Mouse (Mus musculus) forebrain, embryonic 12.5 days (tissue): ENCODE data around the gene Iars. TPM values are rescaled to one million over a fixed set of nuclear protein-coding genes. Genes with fewer than 3 reads are reported as not detected.
"Not testable (repeated sequence)": the region's sequence is repeated elsewhere in the genome, so short reads cannot be mapped to it uniquely, and the experiment has no call there.

Experiments
- ATAC-seq: fragments of 200-750 bp; cut with Nextera tagmentation; 2 replicates; pipeline ENCODE4 v1.8.0; 2017; ENCODE audit warnings: moderate TSS enrichment; ENCODE audit not compliant: low FRiP score
- H3K27ac ChIP-seq: fragments of 300-500 bp; sonication (generic); 2 replicates; pipeline ENCODE4 v1.5.1; 2016; ENCODE audit warnings: mild to moderate bottlenecking
- H3K27me3 ChIP-seq: fragments of 300-500 bp; sonication (generic); 2 replicates; pipeline ENCODE4 v1.6.1; 2016; ENCODE audit warnings: mild to moderate bottlenecking
- H3K36me3 ChIP-seq: fragments of 300-500 bp; sonication (generic); replicated peaks from 2 replicates; pipeline ENCODE4 v1.6.1; 2016; ENCODE audit warnings: mild to moderate bottlenecking
- H3K4me1 ChIP-seq: fragments of 300-500 bp; sonication (generic); 2 replicates; pipeline ENCODE4 v1.6.1; 2016
- H3K4me2 ChIP-seq: fragments of 300-500 bp; sonication (generic); 2 replicates; pipeline ENCODE4 v1.6.1; 2016; ENCODE audit warnings: mild to moderate bottlenecking, moderate library complexity
- H3K4me3 ChIP-seq: fragments of 300-500 bp; sonication (generic); replicated peaks from 2 replicates; pipeline ENCODE4 v1.5.1; 2016; ENCODE audit warnings: mild to moderate bottlenecking
- H3K9ac ChIP-seq: fragments of 300-500 bp; sonication (generic); 2 replicates; pipeline ENCODE4 v1.6.1; 2016; ENCODE audit warnings: mild to moderate bottlenecking
- H3K9me3 ChIP-seq: fragments of 300-500 bp; sonication (generic); 2 replicates; pipeline ENCODE4 v1.6.1; 2016
- WGBS: fragments of 180-500 bp; shearing (Covaris S2); methylation state at CpG from one replicate; pipeline ENCODE4 v1.1.7; 2016; 5-methylcytosine and 5-hydroxymethylcytosine counted together
- polyA plus RNA-seq: library from polyadenylated mRNA; unstranded; fragments of >200 nt; fragmentation: Nextera tagmentation; extraction: Ambion mirVana; gene quantifications from 2 replicates; pipeline ENCODE4 v1.2.1, GENCODE M21; 2016

The Iars gene
- polyA plus RNA-seq, 1 experiment from 2014 or later: 96.2 TPM

DNA sequence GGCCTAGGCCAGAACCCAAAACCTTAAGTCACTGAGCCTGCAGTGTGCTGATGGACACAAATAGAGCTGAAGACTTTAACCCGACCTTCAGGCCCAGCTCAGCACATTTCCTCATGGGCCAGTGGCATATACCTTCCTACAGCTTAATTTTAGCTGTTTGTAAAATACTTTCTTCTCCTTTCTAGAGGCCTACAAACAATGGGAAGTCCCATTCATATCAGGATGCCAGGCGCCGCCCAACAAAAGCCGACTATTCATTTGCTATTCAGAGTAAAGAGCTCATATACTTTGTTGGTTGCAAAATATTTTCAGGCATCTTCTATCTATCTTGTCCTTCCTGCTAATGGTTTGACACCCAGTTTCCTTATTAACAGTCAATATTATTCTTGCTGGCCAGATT is 76.1 kb downstream of the Iars start:
- WGBS: 84% methylated on average over 4 of the region's 4 CpGs
- H3K4me3 ChIP-seq: no peak overlapping the region
- H3K9me3 ChIP-seq: no peaks in the 10 kb centered on the region
- no peak overlapping the region for H3K4me2 ChIP-seq
- H3K27ac ChIP-seq: no peak overlapping the region
- no peaks in the 10 kb centered on the region for H3K27me3 ChIP-seq
- H3K36me3 ChIP-seq: no peaks in the 10 kb centered on the region
- no peak for ATAC-seq
- H3K4me1 ChIP-seq: no peaks in the 10 kb centered on the region
- H3K9ac ChIP-seq: no peak overlapping the region

DNA sequence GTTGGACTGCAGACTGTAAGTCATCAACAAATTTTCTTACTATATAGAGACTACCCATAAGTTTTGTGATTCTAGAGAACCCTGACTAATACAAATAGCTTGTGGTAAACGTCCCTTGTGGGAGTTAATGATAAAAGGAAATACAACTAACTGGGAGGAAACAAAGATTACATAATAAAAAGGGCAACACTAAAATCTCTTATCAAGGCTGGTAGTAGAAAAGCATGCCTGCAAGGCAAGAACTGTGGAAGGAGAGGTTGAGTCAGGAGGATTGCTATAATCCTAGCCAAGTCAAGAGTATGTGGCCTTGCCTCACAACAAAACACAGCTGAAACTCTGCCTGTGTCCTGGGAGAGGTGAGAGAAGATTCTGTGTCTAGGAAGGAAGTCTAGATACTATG is 78.8 kb downstream of the Iars start:
- Histone ChIP-seq H3K9me3 (no peaks in the 10 kb centered on the region), H3K9ac (no peak overlapping the region), H3K27me3 (no peaks in the 10 kb centered on the region), H3K36me3 (no peaks in the 10 kb centered on the region), H3K4me2 (no peak overlapping the region), H3K27ac (no peak overlapping the region), H3K4me3 (no peak overlapping the region), H3K4me1 (no peaks in the 10 kb centered on the region)
- ATAC-seq: no peak
- WGBS: 55% methylated on average over 1 of the region's 1 CpGs

DNA sequence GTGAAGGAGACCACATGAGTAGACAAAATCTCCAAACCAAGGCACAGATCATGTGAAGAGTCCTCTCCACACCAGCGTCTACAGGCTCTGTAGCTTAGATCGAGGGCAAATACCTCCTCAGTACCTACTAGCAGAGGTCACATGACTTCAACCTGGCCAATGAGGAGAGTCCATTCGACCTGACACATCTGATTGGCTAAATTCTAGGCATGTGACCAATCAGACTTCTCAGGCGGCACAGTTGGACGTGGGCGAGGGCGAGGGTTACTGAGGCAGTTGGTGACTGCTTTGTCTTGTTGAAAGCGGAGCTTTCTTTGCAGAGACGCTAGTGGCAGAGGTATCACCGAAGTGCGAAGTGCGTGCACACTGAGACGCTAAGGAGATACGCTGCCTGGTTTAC is 80.3 kb downstream of the Iars start:
- Histone ChIP-seq H3K36me3 (no peaks in the 10 kb centered on the region), H3K4me1 (no peaks in the 10 kb centered on the region; the same call in 1 of the 2 replicates), H3K4me2 (no peak overlapping the region), H3K27ac (no peak overlapping the region), H3K9me3 (no peaks in the 10 kb centered on the region), H3K9ac (no peak overlapping the region), H3K4me3 (no peak overlapping the region), H3K27me3 (no peaks in the 10 kb centered on the region)
- no peak for ATAC-seq
- 89% methylated on average over 14 of the region's 14 CpGs for WGBS

DNA sequence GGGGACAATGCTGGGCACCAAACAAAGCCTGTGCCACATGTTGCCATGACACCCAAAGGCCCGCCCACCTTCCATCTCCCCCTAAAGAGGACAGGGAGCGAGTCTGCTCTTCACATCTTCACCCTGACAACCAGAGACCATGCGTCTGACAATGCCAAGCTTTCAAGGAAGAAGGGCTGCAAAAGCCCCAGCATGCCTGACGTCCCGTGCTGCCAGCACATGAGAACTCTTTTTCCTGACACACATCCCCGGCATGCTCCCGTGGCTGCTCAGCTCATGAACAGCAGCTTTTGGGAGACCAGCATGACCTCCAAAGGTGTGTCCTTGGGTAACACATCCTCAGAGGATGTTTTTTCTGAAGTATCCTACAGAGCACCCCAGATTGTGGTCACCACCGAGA is 83.4 kb downstream of the Iars start:
- Histone ChIP-seq H3K4me3 (no peak overlapping the region), H3K27ac (no peak overlapping the region), H3K4me2 (no peak overlapping the region), H3K27me3 (no peaks in the 10 kb centered on the region), H3K9me3 (no peaks in the 10 kb centered on the region), H3K9ac (no peak overlapping the region), H3K36me3 (no peaks in the 10 kb centered on the region), H3K4me1 (no peaks in the 10 kb centered on the region; the same call in 1 of the 2 replicates)
- WGBS: 90% methylated on average over 8 of the region's 8 CpGs
- ATAC-seq: no peak

DNA sequence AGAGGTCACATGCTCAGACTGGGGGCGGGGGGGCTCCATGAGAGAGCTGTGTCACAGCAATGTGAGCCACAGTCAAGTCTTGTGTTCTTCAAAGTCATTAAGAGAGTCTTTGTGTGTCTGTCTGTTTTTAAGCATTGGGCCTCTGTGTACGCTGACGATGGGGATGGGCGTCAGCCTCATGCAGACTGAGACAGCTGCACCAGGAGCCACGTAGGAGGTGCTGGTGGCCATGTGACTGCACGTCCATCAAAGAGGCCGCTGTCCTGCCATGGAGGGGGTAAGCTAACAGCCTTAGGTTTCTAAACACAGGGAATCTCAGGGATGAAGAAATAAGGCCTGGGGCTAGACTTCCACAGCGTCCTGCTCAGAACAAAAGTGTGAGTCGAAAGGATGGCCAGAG is 84.4 kb downstream of the Iars start:
- H3K4me3 ChIP-seq: no peak overlapping the region

DNA sequence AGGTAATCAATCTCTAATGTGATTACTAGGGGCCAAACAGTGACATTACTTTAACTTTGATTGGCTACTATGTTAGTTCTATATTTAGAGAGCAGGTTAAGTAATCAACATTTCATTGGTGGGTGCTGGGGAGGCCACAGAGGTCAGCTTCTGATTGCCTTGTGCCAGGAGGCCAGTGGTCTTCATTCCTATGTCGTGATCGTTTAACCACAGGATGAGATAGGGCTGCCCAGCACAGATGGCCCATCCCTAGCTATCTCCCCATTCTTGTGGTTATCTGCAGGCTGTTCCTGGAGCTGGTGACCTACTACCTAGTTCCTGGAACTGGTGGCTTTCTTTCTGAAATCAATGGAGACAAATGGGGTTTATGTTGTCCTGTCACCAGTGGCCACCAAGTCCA is 86.1 kb downstream of the Iars start:
- Histone ChIP-seq H3K9me3 (no peaks in the 10 kb centered on the region), H3K4me3 (no peak overlapping the region), H3K36me3 (no peaks in the 10 kb centered on the region), H3K9ac (no peak overlapping the region), H3K4me1 (no peaks in the 10 kb centered on the region; the same call in 1 of the 2 replicates), H3K4me2 (no peak overlapping the region), H3K27me3 (no peaks in the 10 kb centered on the region), H3K27ac (no peak overlapping the region)
- ATAC-seq: no peak
- 91% methylated on average over 2 of the region's 2 CpGs for WGBS

More for the DNA sequence above, 84.4 kb downstream of the Iars start:
- no peak overlapping the region for H3K4me2 ChIP-seq
- no peak overlapping the region for H3K27ac ChIP-seq
- H3K9me3 ChIP-seq: no peaks in the 10 kb centered on the region
- no peaks in the 10 kb centered on the region; the same call in 1 of the 2 replicates for H3K4me1 ChIP-seq
- WGBS: 69% methylated on average over 9 of the region's 9 CpGs
- no peak overlapping the region for H3K9ac ChIP-seq
- ATAC-seq: no peak
- no peaks in the 10 kb centered on the region for H3K36me3 ChIP-seq
- no peaks in the 10 kb centered on the region for H3K27me3 ChIP-seq

DNA sequence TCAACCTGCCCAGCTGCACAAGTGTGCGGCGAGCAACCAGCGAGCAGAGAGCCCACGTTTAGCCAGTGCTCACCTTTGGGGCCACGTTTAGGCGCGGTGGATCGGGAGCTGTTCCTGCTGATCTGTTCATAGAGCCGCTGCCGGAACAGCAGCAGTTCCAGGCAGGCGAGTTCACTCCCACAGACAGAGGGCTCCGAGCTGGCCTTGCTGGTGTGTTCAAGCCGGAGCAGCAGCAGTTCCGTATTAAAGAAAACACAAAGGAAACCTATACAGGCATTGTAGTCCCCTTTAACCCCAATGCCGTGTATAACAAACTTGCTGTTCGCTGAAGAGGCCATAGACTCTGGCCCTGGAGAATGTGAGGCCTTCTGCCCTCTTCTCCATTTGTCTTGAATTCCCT is 87.2 kb downstream of the Iars start:
- Histone ChIP-seq H3K4me1 (no peaks in the 10 kb centered on the region; the same call in 1 of the 2 replicates), H3K9me3 (no peaks in the 10 kb centered on the region), H3K27me3 (no peaks in the 10 kb centered on the region), H3K36me3 (no peaks in the 10 kb centered on the region), H3K9ac (no peak overlapping the region), H3K27ac (no peak overlapping the region), H3K4me2 (no peak overlapping the region), H3K4me3 (no peak overlapping the region)
- ATAC-seq: no peak
- WGBS: 79% methylated on average over 16 of the region's 16 CpGs

DNA sequence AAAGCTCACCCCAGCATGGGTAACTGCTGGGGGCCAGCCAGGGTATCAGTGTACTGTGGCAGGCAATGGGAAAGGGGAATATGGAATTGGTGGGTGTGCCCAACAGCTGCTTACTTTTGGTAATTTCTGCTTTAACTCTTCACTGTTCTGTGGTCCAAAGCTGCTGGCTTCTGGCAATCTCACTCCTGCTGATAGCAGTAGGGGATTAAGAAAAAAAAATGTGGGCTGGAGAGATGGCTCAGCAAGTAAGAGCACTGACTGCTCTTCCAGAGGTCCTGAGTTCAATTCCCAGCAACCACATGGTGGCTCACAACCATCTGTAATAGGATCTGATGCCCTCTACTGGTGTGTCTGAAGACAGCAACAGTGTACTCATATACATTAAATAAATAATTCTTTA is 89.6 kb downstream of the Iars start:
- ATAC-seq, H3K9me3 ChIP-seq, H3K4me1 ChIP-seq, H3K4me2 ChIP-seq, H3K27ac ChIP-seq, H3K4me3 ChIP-seq, H3K27me3 ChIP-seq, H3K36me3 ChIP-seq, H3K9ac ChIP-seq: not testable (repeated sequence)

Other genes starting within 250 kb of the Iars start
- 0.97 and 1.5 TPM in 2 replicates for gene Tes3-ps, start 188.8 kb upstream of the Iars start, polyA plus RNA-seq
- 0.58 and 0.84 TPM in 2 replicates for gene Ecm2, start 177.3 kb upstream of the Iars start, polyA plus RNA-seq
- 2.6 and 2.8 TPM in 2 replicates for gene Aspn, start 137.7 kb upstream of the Iars start, polyA plus RNA-seq
- 0.56 and 1.0 TPM in 2 replicates for gene Omd, start 99.6 kb upstream of the Iars start, polyA plus RNA-seq
- gene Ogn, start 74.1 kb upstream of the Iars start, polyA plus RNA-seq: 10.6 and 13.9 TPM in 2 replicates
- gene Cenpp, start 29.3 kb upstream of the Iars start, polyA plus RNA-seq: 30.7 and 33.3 TPM in 2 replicates
- gene Nol8, start 29.0 kb upstream of the Iars start, polyA plus RNA-seq: 26.3 and 27.4 TPM in 2 replicates
- gene Gm30302, start 116.9 kb downstream of the Iars start, polyA plus RNA-seq: not detected in 2 replicates